Mouse (Mus musculus): ENCODE measurements at regions not wholly inside any gene's neighbourhood (a gene's known extent, or its start where the extent isn't known, plus 50 kb on each side); places are given as distances from the start of the nearest gene placed in this dataset.

DNA sequence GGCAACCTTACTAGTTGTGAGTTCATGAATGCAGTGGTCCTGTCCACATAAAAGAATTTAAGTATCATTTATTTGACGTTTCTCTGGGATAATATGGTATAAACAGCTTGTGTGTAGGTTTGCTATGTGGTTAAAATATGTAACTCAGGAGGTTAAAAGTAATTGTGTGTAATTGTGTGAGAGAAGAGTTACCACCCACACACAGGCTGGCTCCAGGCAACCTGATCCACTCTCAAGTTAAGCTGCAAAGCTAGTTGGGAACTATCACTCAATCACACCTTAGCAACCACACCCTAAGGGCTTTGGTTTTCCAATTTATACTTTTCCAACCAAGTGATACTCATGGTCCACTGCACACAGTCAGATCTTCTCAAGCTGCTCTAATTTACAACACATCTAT, 157.5 kb downstream of the Arl4a start:
- Histone ChIP-seq H3K27ac (ENCODE audit: low read depth, low read length) (no peak overlapping the region), H3K4me2 (ENCODE audit: low read depth, low read length) (no peak overlapping the region), H3K9ac (replicated peaks; ENCODE audit: low read depth, low read length) (no peak overlapping the region), H3K4me3 (ENCODE audit: low read depth, low read length) (no peak overlapping the region), H3K4me1 (ENCODE audit: control insufficient read depth, insufficient read depth, low read length) (no peaks in the 10 kb centered on the region), H3K36me3 (ENCODE audit: control insufficient read depth, insufficient read depth, low read length) (no peaks in the 10 kb centered on the region), H3K27me3 (ENCODE audit: control insufficient read depth, insufficient read depth, low read length) (no peaks in the 10 kb centered on the region), H3K9me3 (ENCODE audit: control insufficient read depth, low read length) (no peaks in the 10 kb centered on the region)
- 94% methylated on average over 1 of the region's 1 CpGs for WGBS
- no peak for ATAC-seq (ENCODE audit: low read depth)

DNA sequence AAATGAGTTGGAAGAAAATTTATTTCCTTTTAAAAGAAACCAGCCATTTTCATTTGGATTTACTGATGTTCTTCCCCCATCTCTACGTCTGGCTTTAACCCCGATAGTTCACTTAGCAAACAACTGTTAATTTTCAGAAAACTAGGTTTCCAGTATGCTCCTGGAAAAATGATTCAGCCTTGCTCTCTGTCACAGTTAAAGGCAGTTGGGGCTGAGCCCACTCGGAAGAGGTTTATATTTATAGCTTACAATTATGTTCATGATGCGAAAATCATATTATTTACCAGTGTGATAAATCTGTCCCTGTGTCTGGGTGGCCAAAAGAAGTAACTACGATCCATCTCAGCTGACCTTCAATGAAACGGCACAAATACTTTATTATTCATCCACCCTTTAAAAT, 163.9 kb downstream of the Arl4a start:
- Histone ChIP-seq H3K27ac (ENCODE audit: low read depth, low read length) (no peak overlapping the region), H3K27me3 (ENCODE audit: control insufficient read depth, insufficient read depth, low read length) (no peaks in the 10 kb centered on the region), H3K4me2 (ENCODE audit: low read depth, low read length) (no peak overlapping the region), H3K4me3 (ENCODE audit: low read depth, low read length) (no peak overlapping the region), H3K36me3 (ENCODE audit: control insufficient read depth, insufficient read depth, low read length) (no peaks in the 10 kb centered on the region), H3K9me3 (ENCODE audit: control insufficient read depth, low read length) (no peaks in the 10 kb centered on the region), H3K4me1 (ENCODE audit: control insufficient read depth, insufficient read depth, low read length) (no peaks in the 10 kb centered on the region), H3K9ac (replicated peaks; ENCODE audit: low read depth, low read length) (no peak overlapping the region)
- WGBS: 80% methylated on average over 6 of the region's 6 CpGs
- no peak for ATAC-seq (ENCODE audit: low read depth)

DNA sequence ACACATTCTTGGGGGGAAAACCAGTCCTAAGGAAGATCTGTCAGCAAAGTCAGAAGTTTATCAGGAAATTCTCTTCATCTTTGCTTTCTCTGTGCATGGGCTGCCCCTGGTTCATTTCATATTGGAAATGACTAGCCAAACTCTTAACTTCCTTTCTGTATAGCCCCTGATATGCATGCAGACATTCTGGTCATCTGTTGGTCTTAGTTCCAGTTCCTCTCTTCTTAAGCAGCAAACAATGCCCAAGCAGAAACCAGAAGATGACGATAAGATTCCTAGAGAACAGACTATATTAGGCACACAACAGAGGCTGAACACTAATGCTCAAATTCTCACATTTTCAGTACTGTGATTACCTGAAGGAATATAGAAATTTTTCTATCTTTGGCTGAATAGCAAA, 176.0 kb downstream of the Arl4a start:
- Histone ChIP-seq H3K27me3 (ENCODE audit: control insufficient read depth, insufficient read depth, low read length) (no peaks in the 10 kb centered on the region), H3K36me3 (ENCODE audit: control insufficient read depth, insufficient read depth, low read length) (no peaks in the 10 kb centered on the region), H3K4me1 (ENCODE audit: control insufficient read depth, insufficient read depth, low read length) (no peaks in the 10 kb centered on the region), H3K9me3 (ENCODE audit: control insufficient read depth, low read length) (no peaks in the 10 kb centered on the region), H3K27ac (ENCODE audit: low read depth, low read length) (no peak overlapping the region), H3K4me2 (ENCODE audit: low read depth, low read length) (no peak overlapping the region), H3K9ac (replicated peaks; ENCODE audit: low read depth, low read length) (no peak overlapping the region), H3K4me3 (ENCODE audit: low read depth, low read length) (no peak overlapping the region)
- WGBS: 95% methylated on average over 1 of the region's 1 CpGs
- ATAC-seq (ENCODE audit: low read depth): no peak

DNA sequence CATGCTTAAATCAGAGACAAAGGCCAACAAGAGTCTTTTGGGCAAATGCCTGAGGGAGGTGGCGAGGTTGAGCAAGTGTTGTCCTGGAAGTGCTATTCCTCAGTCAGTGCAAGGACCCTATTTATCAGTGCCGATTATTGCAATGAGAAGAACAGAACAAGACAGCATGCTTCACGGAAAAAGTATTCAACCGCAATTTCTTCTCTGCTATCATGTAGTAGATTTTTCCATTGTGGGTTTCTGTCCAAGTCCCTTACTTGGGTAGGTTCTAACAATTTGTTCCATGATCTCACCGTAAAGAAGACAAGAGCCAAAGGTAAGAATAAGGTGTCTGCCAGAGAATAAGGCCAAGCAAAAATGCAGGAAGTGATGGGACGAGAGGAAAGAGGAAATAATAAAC, 186.2 kb downstream of the Arl4a start:
- H3K9ac ChIP-seq (replicated peaks; ENCODE audit: low read depth, low read length): no peak overlapping the region
- 90% methylated on average over 6 of the region's 6 CpGs for WGBS
- H3K27ac ChIP-seq (ENCODE audit: low read depth, low read length): no peak overlapping the region
- H3K4me1 ChIP-seq (ENCODE audit: control insufficient read depth, insufficient read depth, low read length): no peaks in the 10 kb centered on the region
- ATAC-seq (ENCODE audit: low read depth): no peak
- H3K9me3 ChIP-seq (ENCODE audit: control insufficient read depth, low read length): no peaks in the 10 kb centered on the region
- no peak overlapping the region for H3K4me2 ChIP-seq (ENCODE audit: low read depth, low read length)
- H3K27me3 ChIP-seq (ENCODE audit: control insufficient read depth, insufficient read depth, low read length): no peaks in the 10 kb centered on the region
- H3K36me3 ChIP-seq (ENCODE audit: control insufficient read depth, insufficient read depth, low read length): no peaks in the 10 kb centered on the region
- no peak overlapping the region for H3K4me3 ChIP-seq (ENCODE audit: low read depth, low read length)

DNA sequence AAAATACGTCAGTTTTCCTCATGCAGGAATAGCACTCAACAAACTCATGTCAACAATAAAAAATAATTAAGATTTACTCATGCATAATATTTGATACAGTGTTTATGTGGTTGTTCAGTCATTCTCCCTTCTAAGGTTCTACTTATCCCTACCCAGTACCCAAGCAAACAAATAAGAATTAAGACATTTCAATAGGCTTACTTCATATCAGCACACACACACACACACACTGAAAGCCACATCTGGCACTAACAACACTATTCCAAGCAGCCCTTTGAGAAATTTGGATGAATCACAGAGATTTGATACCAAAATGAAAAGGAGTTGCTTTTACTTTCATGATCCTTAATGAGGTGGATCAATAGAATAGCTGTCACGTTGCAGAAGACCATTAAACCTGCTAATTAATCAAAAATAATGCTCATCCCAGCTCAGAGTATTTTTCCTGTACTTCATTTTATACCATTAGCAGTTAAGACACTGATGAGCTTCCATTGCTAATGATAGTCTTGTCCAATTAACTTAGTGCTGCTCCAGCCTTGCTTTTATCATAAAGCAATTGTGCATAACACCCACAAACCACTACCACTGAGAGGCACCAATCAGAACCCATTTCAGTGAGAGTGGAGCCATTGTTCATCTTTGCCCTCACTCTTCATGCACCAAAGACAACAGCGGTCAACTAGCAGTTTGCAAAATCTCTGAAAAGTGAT, 188.3 kb downstream of the Arl4a start:
- Histone ChIP-seq H3K27me3 (ENCODE audit: control insufficient read depth, insufficient read depth, low read length) (no peaks in the 10 kb centered on the region), H3K4me2 (ENCODE audit: low read depth, low read length) (no peak overlapping the region), H3K4me1 (ENCODE audit: control insufficient read depth, insufficient read depth, low read length) (no peaks in the 10 kb centered on the region), H3K4me3 (ENCODE audit: low read depth, low read length) (no peak overlapping the region), H3K9me3 (ENCODE audit: control insufficient read depth, low read length) (no peaks in the 10 kb centered on the region), H3K27ac (ENCODE audit: low read depth, low read length) (no peak overlapping the region), H3K9ac (replicated peaks; ENCODE audit: low read depth, low read length) (no peak overlapping the region), H3K36me3 (ENCODE audit: control insufficient read depth, insufficient read depth, low read length) (no peaks in the 10 kb centered on the region)
- no peak; the same call in 1 of the 2 replicates for ATAC-seq (ENCODE audit: low read depth)
- WGBS: 64% methylated on average over 3 of the region's 3 CpGs

DNA sequence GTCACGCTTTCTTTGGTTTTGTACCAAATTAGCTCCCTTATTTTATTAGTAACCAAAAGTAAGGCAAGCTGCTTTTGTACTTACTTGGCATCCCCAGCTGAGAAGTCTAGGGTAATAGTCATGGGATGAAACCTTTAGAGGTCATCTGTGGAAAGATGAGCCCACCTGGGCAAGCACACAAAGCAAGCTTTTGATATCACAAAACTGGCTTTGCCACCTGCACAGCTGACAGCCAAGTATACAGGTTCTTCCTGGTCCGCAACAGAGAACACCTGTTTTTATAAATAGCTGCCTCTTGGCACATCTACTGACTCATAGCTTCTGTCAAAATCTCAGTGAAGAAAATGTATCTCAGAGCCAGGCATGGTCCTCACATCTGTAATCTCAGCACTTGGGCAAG, 197.2 kb downstream of the Arl4a start:
- H3K27me3 ChIP-seq (ENCODE audit: control insufficient read depth, insufficient read depth, low read length): no peaks in the 10 kb centered on the region
- no peaks in the 10 kb centered on the region for H3K36me3 ChIP-seq (ENCODE audit: control insufficient read depth, insufficient read depth, low read length)
- no peak overlapping the region for H3K4me3 ChIP-seq (ENCODE audit: low read depth, low read length)
- no peak overlapping the region for H3K27ac ChIP-seq (ENCODE audit: low read depth, low read length)
- no peak overlapping the region for H3K4me2 ChIP-seq (ENCODE audit: low read depth, low read length)
- no peak for ATAC-seq (ENCODE audit: low read depth)
- no peaks in the 10 kb centered on the region for H3K4me1 ChIP-seq (ENCODE audit: control insufficient read depth, insufficient read depth, low read length)
- no peaks in the 10 kb centered on the region for H3K9me3 ChIP-seq (ENCODE audit: control insufficient read depth, low read length)
- 97% methylated on average over 2 of the region's 2 CpGs for WGBS
- H3K9ac ChIP-seq (replicated peaks; ENCODE audit: low read depth, low read length): no peak overlapping the region

DNA sequence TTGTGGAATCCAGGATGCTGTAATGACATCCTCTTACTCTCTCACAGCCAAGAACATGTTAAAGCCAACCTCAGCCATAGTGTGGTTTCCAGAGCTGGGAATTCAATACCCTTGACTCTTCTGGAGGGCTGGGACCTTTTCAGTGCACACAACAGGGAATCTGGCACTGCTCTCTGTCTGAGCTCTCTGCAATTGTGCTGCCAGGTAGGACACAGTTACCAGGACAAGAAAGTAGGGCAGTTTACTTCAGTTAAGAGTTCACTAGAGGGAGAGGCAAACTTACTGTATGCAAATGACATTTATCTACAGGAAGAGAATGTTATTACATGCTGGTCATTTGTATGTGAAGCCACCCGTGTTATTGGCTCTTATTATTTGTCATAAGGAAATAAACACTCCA, 197.6 kb downstream of the Arl4a start:
- no peak for ATAC-seq (ENCODE audit: low read depth)
- no peaks in the 10 kb centered on the region for H3K36me3 ChIP-seq (ENCODE audit: control insufficient read depth, insufficient read depth, low read length)
- no peak overlapping the region for H3K4me2 ChIP-seq (ENCODE audit: low read depth, low read length)
- no peaks in the 10 kb centered on the region for H3K9me3 ChIP-seq (ENCODE audit: control insufficient read depth, low read length)
- 83% methylated on average over 1 of the region's 1 CpGs for WGBS
- no peak overlapping the region for H3K9ac ChIP-seq (replicated peaks; ENCODE audit: low read depth, low read length)
- H3K4me1 ChIP-seq (ENCODE audit: control insufficient read depth, insufficient read depth, low read length): no peaks in the 10 kb centered on the region
- H3K4me3 ChIP-seq (ENCODE audit: low read depth, low read length): no peak overlapping the region
- H3K27ac ChIP-seq (ENCODE audit: low read depth, low read length): no peak overlapping the region
- no peaks in the 10 kb centered on the region for H3K27me3 ChIP-seq (ENCODE audit: control insufficient read depth, insufficient read depth, low read length)

DNA sequence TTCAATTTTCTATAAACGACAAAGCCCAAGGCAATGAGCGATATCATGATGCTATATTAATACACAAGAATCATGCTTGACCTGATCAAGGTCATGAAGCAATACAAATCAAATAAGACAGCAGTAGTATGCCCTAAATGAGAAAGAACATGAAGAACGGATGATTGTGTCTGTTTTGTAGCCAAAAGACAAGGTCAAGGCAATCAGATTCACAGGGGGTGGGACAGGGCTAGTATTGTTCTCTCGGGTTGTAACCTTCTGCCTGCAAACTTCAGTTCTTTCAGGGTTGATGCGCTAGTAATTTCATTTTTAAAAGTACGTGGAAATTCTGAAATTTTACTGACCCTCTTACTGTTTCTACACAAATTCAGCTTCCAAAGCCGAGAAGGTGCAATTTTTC, 206.7 kb downstream of the Arl4a start:
- ATAC-seq (ENCODE audit: low read depth): no peak
- Histone ChIP-seq H3K4me1 (ENCODE audit: control insufficient read depth, insufficient read depth, low read length) (no peaks in the 10 kb centered on the region), H3K9me3 (ENCODE audit: control insufficient read depth, low read length) (no peaks in the 10 kb centered on the region), H3K27me3 (ENCODE audit: control insufficient read depth, insufficient read depth, low read length) (no peaks in the 10 kb centered on the region), H3K4me3 (ENCODE audit: low read depth, low read length) (no peak overlapping the region), H3K36me3 (ENCODE audit: control insufficient read depth, insufficient read depth, low read length) (no peaks in the 10 kb centered on the region), H3K4me2 (ENCODE audit: low read depth, low read length) (no peak overlapping the region), H3K9ac (replicated peaks; ENCODE audit: low read depth, low read length) (no peak overlapping the region), H3K27ac (ENCODE audit: low read depth, low read length) (no peak overlapping the region)
- 72% methylated on average over 7 of the region's 7 CpGs for WGBS

DNA sequence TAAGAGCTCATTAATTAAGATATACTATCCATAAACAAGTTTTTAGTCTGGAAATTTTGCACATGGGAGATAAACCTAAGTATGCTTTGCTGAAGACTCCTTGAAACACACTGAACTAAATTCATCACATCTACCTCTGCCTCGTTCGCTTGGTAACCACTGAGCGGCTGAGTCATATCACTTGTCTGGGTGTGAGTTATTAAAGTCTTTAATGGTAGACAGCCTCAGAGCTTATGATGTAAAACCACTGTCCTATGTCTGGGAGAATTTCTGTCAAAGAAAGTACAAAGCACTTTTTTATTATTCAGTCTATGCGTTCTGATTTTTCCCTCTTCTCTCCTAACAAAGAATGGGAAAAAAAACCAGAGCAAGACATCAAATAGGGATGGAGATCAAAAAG, 207.3 kb downstream of the Arl4a start:
- whole genome bisulfite sequencing: 80% methylated on average over 4 of the region's 4 CpGs
- no peak overlapping the region for H3K4me3 ChIP-seq (ENCODE audit: low read depth, low read length)
- H3K27me3 ChIP-seq (ENCODE audit: control insufficient read depth, insufficient read depth, low read length): no peaks in the 10 kb centered on the region
- no peaks in the 10 kb centered on the region for H3K9me3 ChIP-seq (ENCODE audit: control insufficient read depth, low read length)
- H3K4me1 ChIP-seq (ENCODE audit: control insufficient read depth, insufficient read depth, low read length): no peaks in the 10 kb centered on the region
- ATAC-seq (ENCODE audit: low read depth): no peak
- H3K27ac ChIP-seq (ENCODE audit: low read depth, low read length): no peak overlapping the region
- no peaks in the 10 kb centered on the region for H3K36me3 ChIP-seq (ENCODE audit: control insufficient read depth, insufficient read depth, low read length)
- no peak overlapping the region for H3K9ac ChIP-seq (replicated peaks; ENCODE audit: low read depth, low read length)
- no peak overlapping the region for H3K4me2 ChIP-seq (ENCODE audit: low read depth, low read length)

All from neural tube, embryonic 14.5 days (tissue).